Mouse (Mus musculus) liver, embryonic 14.5 days (tissue): ENCODE data around the gene Umps. TPM values are rescaled to one million over a fixed set of nuclear protein-coding genes. Genes with fewer than 3 reads are reported as not detected.
A peak's percentile ranks its signal among the peaks of the same experiment; 100 is the strongest.

ENCODE experiments used
- ATAC-seq: fragments of 200-750 bp; cut with Nextera tagmentation; 2 replicates; pipeline ENCODE4 v1.8.0; 2017; ENCODE audit warnings: moderate number of reproducible peaks, mild to moderate bottlenecking, moderate library complexity; ENCODE audit not compliant: insufficient read depth
- DNase-seq, 3 experiments: peaks; one replicate each; pipeline ENCODE4 v3.0.0-alpha.2; 2012 to 2013; ENCODE audit warnings: low read depth in 3 of 3, low spot score in 3 of 3
- H3K27ac ChIP-seq: fragments of 300-500 bp; sonication (generic); 2 replicates; pipeline ENCODE4 v1.5.1; 2014; ENCODE audit warnings: moderate library complexity, mild to moderate bottlenecking, control low read depth, inconsistent platforms
- H3K27me3 ChIP-seq: fragments of 300-500 bp; sonication (generic); 2 replicates; pipeline ENCODE4 v1.6.1; 2014; ENCODE audit warnings: mild to moderate bottlenecking, low read length, moderate library complexity; ENCODE audit not compliant: control insufficient read depth, insufficient read depth
- H3K36me3 ChIP-seq: fragments of 300-500 bp; sonication (generic); replicated peaks from 2 replicates; pipeline ENCODE4 v1.6.1; 2014; ENCODE audit warnings: low read depth; ENCODE audit not compliant: control insufficient read depth, insufficient read depth
- H3K4me1 ChIP-seq, 2 experiments: fragments of 200-500 bp in 1 of 2; fragments of 300-500 bp in 1 of 2; sonication (generic) in 1 of 2; replicated peaks; 2 replicates each; pipeline ENCODE4 v1.6.1; 2012 to 2014; ENCODE audit warnings: antibody characterized with exemption in 1 of 2, inconsistent platforms in 1 of 2, low read length in 1 of 2; ENCODE audit not compliant: control insufficient read depth in 2 of 2, insufficient read depth in 2 of 2
- H3K4me2 ChIP-seq: fragments of 300-500 bp; sonication (generic); 2 replicates; pipeline ENCODE4 v1.6.1; 2014; ENCODE audit warnings: low read depth, mild to moderate bottlenecking, control low read depth, moderate library complexity
- H3K4me3 ChIP-seq, 2 experiments: fragments of 200-500 bp in 1 of 2; fragments of 300-500 bp in 1 of 2; sonication (generic) in 1 of 2; 2 replicates each; pipeline ENCODE4 v1.5.1; 2012 to 2014; ENCODE audit warnings: low read depth in 2 of 2, low read length in 2 of 2, mild to moderate bottlenecking in 2 of 2, control low read depth in 1 of 2, inconsistent platforms in 1 of 2, moderate library complexity in 1 of 2; ENCODE audit not compliant: insufficient read depth in 1 of 2
- H3K9ac ChIP-seq: fragments of 300-500 bp; sonication (generic); replicated peaks from 2 replicates; pipeline ENCODE4 v1.6.1; 2014; ENCODE audit warnings: mild to moderate bottlenecking, control low read depth, moderate library complexity
- H3K9me3 ChIP-seq: fragments of 300-500 bp; sonication (generic); 2 replicates; pipeline ENCODE4 v1.6.1; 2016; ENCODE audit warnings: low read length, mixed read lengths; ENCODE audit not compliant: control insufficient read depth
- CTCF ChIP-seq: IDR thresholded peaks from 2 replicates; pipeline ENCODE4 v1.5.1; 2016; ENCODE audit warnings: antibody characterized with exemption, low read depth, control low read depth
- EP300 ChIP-seq: IDR thresholded peaks from 2 replicates; pipeline ENCODE4 v1.6.1; 2016; ENCODE audit warnings: antibody characterized with exemption, low read depth
- WGBS: fragments of 180-500 bp; shearing (Covaris S2); extraction: QIAGEN DNeasy Blood & Tissue Kit; methylation state at CpG from one replicate; pipeline ENCODE4 v1.1.7; 2014; ENCODE audit not compliant: insufficient replicate concordance; 5-methylcytosine and 5-hydroxymethylcytosine counted together
- polyA plus RNA-seq, 2 experiments: library from polyadenylated mRNA; depleted of rRNA in 1 of 2; stranded (reverse) in 1 of 2; unstranded in 1 of 2; fragments of >200 nt; fragmentation: Nextera tagmentation in 1 of 2; extraction: Ambion mirVana in 1 of 2; gene quantifications; 2 replicates each; pipeline versions ENCODE4 v1.2.1 to v1.2.3; 2012 to 2014

Gene Umps
- polyA plus RNA-seq, 2 experiments: 23.7 to 38.9 TPM

DNA sequence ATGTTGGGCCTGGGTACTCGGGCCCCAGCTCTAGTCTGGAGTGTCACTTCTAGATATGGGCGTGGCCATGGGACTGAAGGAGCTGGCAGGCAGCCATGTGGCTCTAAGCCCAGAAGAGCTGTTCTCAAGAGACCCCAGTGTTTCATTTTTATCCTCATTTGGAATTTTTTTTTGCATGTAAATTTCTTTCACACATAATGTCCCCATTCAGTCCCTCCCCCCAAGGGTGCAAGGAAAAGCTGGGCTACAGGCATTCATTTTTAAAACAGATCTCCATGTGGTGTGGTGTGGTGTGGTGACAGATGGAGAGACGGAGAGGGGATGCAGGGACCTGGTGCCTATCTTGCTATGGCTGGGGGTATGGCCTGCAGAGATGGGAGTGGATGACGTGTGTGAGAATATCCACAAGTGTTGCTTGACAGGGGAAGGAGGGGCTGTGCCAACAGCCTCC, 37.3 kb upstream of the Umps start:
- Histone ChIP-seq H3K4me2 (no peak overlapping the region), H3K36me3 (no peaks in the 10 kb centered on the region), H3K4me1 (0 out of 4 replicates have a peak, but pooled peaks cover 0 to 4% of the 10 kb centered on the region in 2 experiments), H3K9ac (no peak overlapping the region), H3K27me3 (no peaks in the 10 kb centered on the region), H3K4me3 (no peak overlapping the region), H3K27ac (no peak overlapping the region), H3K9me3 (no peaks in the 10 kb centered on the region)
- no peak for ATAC-seq
- no peak for DNase-seq
- WGBS: 31% methylated on average over 4 of the region's 4 CpGs
- no peak for TF ChIP-seq CTCF
- TF ChIP-seq EP300: no peak

- Histone ChIP-seq H3K4me1 (0 out of 4 replicates have a peak, but pooled peaks cover 0 to 4% of the 10 kb centered on the region in 2 experiments), H3K27ac (no peak overlapping the region), H3K27me3 (no peaks in the 10 kb centered on the region), H3K36me3 (no peaks in the 10 kb centered on the region), H3K9ac (no peak overlapping the region), H3K9me3 (no peaks in the 10 kb centered on the region), H3K4me3 (no peak overlapping the region), H3K4me2 (no peak overlapping the region)
- TF ChIP-seq EP300 (no peak), CTCF (no peak)
- WGBS: 56% methylated on average over 10 of the region's 10 CpGs
- no peak for DNase-seq
- ATAC-seq: no peak
These were observed 36.8 kb upstream of the Umps start for GRCm38 (mm10) chr16:34003566-34004127.

DNA sequence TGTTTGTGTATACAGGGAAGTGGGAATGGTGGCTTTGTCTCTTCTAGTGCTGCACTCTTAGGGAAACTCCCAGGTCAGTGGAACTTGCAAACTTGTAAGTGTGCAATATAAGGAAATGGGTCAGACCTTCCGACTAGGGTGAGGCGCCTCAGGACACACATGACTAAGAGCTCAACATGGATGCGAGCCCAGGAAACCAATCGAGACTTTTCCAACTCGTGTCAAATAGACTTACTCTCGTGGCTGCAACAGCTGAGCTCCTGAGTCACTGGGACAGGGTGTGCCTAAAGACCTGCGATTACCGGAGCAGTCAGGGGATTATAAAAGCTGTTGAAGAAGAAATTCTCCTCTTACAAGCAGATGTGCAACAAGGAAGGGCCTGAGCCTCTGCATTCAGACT, 33.9 kb upstream of the Umps start:
- no peaks in the 10 kb centered on the region for H3K36me3 ChIP-seq
- DNase-seq (no peak), ATAC-seq (no peak)
- H3K9ac ChIP-seq: no peak overlapping the region
- H3K4me3 ChIP-seq: no peak overlapping the region
- no peaks in the 10 kb centered on the region for H3K27me3 ChIP-seq
- H3K27ac ChIP-seq: no peak overlapping the region
- TF ChIP-seq CTCF (no peak), EP300 (no peak)
- no peaks in the 10 kb centered on the region for H3K9me3 ChIP-seq
- no peak overlapping the region for H3K4me2 ChIP-seq
- WGBS: 63% methylated on average over 8 of the region's 8 CpGs
- no peaks in the 10 kb centered on the region for H3K4me1 ChIP-seq

DNA sequence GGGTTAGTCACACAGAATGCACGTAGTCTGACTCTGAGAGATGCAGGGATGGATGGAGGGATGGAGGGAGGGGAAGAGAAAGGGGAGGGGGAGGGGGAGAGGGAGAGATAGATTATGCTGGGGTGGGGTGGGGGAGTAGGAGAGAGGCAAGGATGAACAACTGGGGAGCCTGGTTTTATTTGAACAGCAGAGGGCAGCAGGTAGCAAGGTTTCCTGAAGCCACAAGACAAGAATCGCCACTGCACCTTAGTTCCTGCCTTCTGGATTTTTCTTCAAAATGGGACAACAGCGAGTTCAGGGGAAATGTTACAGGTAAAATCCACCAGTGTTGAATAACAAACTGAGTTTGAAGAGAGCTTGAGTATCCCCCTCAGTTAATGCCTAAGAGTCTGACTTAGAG, 32.5 kb upstream of the Umps start:
- Histone ChIP-seq H3K27ac (no peak overlapping the region), H3K9ac (no peak overlapping the region), H3K4me1 (no peaks in the 10 kb centered on the region), H3K36me3 (no peaks in the 10 kb centered on the region), H3K27me3 (no peaks in the 10 kb centered on the region), H3K4me3 (no peak overlapping the region), H3K9me3 (no peaks in the 10 kb centered on the region), H3K4me2 (no peak overlapping the region)
- TF ChIP-seq CTCF: peak; percentile 63
- no peak for TF ChIP-seq EP300
- WGBS: 19% methylated on average over 3 of the region's 3 CpGs
- DNase-seq: no peak
- no peak for ATAC-seq

- no peaks in the 10 kb centered on the region for H3K36me3 ChIP-seq
- TF ChIP-seq CTCF (no peak), EP300 (no peak)
- no peak for DNase-seq
These were observed 31.2 kb upstream of the Umps start for GRCm38 (mm10) chr16:33998011-33998410.

More at GRCm38 (mm10) chr16:33998011-33998410, 31.2 kb upstream of the Umps start:
- no peaks in the 10 kb centered on the region for H3K27me3 ChIP-seq
- no peak for ATAC-seq
- H3K4me2 ChIP-seq: no peak overlapping the region
- no peaks in the 10 kb centered on the region for H3K4me1 ChIP-seq
- no peak overlapping the region for H3K4me3 ChIP-seq
- WGBS: 63% methylated on average over 6 of the region's 6 CpGs
- H3K9me3 ChIP-seq: no peaks in the 10 kb centered on the region
- no peak overlapping the region for H3K27ac ChIP-seq
- H3K9ac ChIP-seq: no peak overlapping the region
